Mouse (Mus musculus) limb, embryonic 12.5 days (tissue): ENCODE data around the gene Usp6nl. TPM values are rescaled to one million over a fixed set of nuclear protein-coding genes. Genes with fewer than 3 reads are reported as not detected.

ENCODE experiments used
- ATAC-seq: fragments of 200-750 bp; cut with Nextera tagmentation; 2 replicates; pipeline ENCODE4 v1.8.0; 2017; ENCODE audit warnings: low read depth, moderate TSS enrichment; ENCODE audit not compliant: insufficient number of reproducible peaks, insufficient read depth, low FRiP score, low TSS enrichment
- H3K27ac ChIP-seq: fragments of 300-500 bp; sonication (generic); 2 replicates; pipeline ENCODE4 v1.5.1; 2016; ENCODE audit warnings: mild to moderate bottlenecking, moderate library complexity
- H3K27me3 ChIP-seq: fragments of 300-500 bp; sonication (generic); 2 replicates; pipeline ENCODE4 v1.6.1; 2016; ENCODE audit warnings: mild to moderate bottlenecking, moderate library complexity
- H3K36me3 ChIP-seq: fragments of 300-500 bp; sonication (generic); 2 replicates; pipeline ENCODE4 v1.6.1; 2016; ENCODE audit warnings: mild to moderate bottlenecking, moderate library complexity
- H3K4me1 ChIP-seq: fragments of 300-500 bp; sonication (generic); replicated peaks from 2 replicates; pipeline ENCODE4 v1.6.1; 2016
- H3K4me2 ChIP-seq: fragments of 300-500 bp; sonication (generic); 2 replicates; pipeline ENCODE4 v1.6.1; 2016; ENCODE audit warnings: mild to moderate bottlenecking, moderate library complexity
- H3K4me3 ChIP-seq: fragments of 300-500 bp; sonication (generic); replicated peaks from 2 replicates; pipeline ENCODE4 v1.5.1; 2016; ENCODE audit warnings: mild to moderate bottlenecking
- H3K9ac ChIP-seq: fragments of 300-500 bp; sonication (generic); replicated peaks from 2 replicates; pipeline ENCODE4 v1.6.1; 2016; ENCODE audit warnings: mild to moderate bottlenecking, moderate library complexity
- H3K9me3 ChIP-seq: fragments of 300-500 bp; sonication (generic); 2 replicates; pipeline ENCODE4 v1.6.1; 2016; ENCODE audit warnings: mild to moderate bottlenecking, moderate library complexity
- WGBS: fragments of 180-500 bp; shearing (Covaris S2); methylation state at CpG from one replicate; pipeline ENCODE4 v1.1.7; 2016; 5-methylcytosine and 5-hydroxymethylcytosine counted together
- polyA plus RNA-seq: library from polyadenylated mRNA; unstranded; fragments of >200 nt; fragmentation: Nextera tagmentation; extraction: Ambion mirVana; gene quantifications from 2 replicates; pipeline ENCODE4 v1.2.1, GENCODE M21; 2016

The Usp6nl gene
- polyA plus RNA-seq, 1 experiment from 2014 or later, result 16.1 TPM

DNA sequence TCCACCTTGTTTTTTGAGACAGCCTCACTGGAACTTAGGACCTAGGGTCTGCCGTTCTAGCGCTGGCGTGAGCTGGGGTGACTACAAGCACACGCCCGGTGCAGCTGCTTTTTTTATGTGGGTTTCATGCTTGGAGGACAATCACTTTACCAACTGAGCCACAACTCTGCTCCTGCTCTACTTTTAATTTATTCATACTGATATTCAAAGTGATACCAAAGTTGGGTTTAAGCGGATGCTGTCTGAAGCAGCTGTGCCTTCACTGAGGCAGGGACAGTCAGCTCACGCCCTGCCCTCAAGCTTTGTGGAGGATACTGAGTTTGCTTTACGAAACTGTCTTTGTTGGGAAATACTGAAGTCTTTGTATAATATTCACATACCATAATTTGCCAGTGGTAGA, 53.6 kb downstream of the Usp6nl start:
- Histone ChIP-seq H3K9ac (no peak overlapping the region), H3K9me3 (no peaks in the 10 kb centered on the region), H3K4me1 (peaks cover 22% of the 10 kb centered on the region), H3K27me3 (no peaks in the 10 kb centered on the region), H3K4me2 (no peak overlapping the region), H3K36me3 (no peaks in the 10 kb centered on the region), H3K27ac (no peak overlapping the region), H3K4me3 (no peak overlapping the region)
- WGBS, result 85% methylated on average over 8 of the region's 8 CpGs
- ATAC-seq, result no peak

DNA sequence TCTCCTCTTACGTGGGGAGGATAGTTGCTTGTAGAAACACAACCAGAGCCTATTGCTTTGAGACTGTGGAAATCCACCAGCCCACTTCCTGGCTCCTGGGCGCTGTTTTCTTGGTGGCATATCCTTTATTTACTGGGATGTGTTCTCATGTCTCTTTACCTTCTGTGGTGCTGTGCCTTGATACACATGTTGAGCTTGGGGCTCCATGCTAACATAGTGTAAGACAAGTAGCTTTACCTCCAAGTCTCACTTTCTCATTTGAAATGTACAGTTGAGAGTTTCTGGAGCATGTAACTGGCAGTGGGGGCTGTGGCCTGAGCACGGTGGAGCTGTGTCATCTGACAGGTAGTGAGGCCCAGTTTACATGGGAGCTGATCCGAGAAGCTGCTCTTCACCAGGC, 54.5 kb downstream of the Usp6nl start:
- Histone ChIP-seq H3K27me3 (no peaks in the 10 kb centered on the region), H3K4me1 (peaks cover 13% of the 10 kb centered on the region), H3K4me3 (no peak overlapping the region), H3K9me3 (no peaks in the 10 kb centered on the region), H3K9ac (no peak overlapping the region), H3K4me2 (no peak overlapping the region), H3K36me3 (no peaks in the 10 kb centered on the region), H3K27ac (no peak overlapping the region)
- no peak for ATAC-seq
- WGBS, result 82% methylated on average over 4 of the region's 4 CpGs

DNA sequence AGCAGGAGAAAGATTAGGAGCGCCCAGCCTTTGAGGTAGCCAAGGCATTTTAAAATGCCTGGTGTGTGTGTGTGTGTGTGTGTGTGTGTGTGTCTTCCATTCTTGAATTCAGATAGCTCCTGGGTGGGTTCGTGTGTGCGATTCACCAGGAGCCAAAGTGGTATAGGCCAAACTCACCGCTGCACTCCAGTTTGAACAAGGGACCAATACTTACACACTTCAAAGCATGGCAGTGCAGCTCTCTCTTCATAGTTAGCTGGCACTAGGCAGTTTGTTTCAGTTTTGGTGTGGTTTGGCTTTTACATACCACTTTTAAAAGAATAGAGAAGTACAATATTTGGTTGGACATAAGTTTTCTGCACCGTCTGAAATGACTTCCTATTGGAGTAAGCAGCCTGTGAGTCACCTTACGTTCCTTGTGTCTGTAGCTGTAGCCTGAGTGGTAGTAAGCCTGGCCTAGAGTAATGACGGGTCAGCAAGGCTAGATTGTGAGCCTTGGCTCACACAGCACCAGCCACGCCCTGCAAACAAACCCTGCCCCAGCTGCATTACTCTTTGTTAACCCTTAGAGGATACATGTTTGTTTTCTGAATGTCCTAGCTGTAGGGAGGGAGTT, 56.2 kb downstream of the Usp6nl start:
- no peak for ATAC-seq
- H3K4me2 ChIP-seq, result no peak overlapping the region
- H3K36me3 ChIP-seq, result no peaks in the 10 kb centered on the region
- peaks cover 12% of the 10 kb centered on the region for H3K4me1 ChIP-seq
- no peak overlapping the region for H3K4me3 ChIP-seq
- H3K9me3 ChIP-seq, result no peaks in the 10 kb centered on the region
- WGBS, result 70% methylated on average over 8 of the region's 8 CpGs
- H3K9ac ChIP-seq, result no peak overlapping the region
- H3K27ac ChIP-seq, result no peak overlapping the region
- no peaks in the 10 kb centered on the region for H3K27me3 ChIP-seq

DNA sequence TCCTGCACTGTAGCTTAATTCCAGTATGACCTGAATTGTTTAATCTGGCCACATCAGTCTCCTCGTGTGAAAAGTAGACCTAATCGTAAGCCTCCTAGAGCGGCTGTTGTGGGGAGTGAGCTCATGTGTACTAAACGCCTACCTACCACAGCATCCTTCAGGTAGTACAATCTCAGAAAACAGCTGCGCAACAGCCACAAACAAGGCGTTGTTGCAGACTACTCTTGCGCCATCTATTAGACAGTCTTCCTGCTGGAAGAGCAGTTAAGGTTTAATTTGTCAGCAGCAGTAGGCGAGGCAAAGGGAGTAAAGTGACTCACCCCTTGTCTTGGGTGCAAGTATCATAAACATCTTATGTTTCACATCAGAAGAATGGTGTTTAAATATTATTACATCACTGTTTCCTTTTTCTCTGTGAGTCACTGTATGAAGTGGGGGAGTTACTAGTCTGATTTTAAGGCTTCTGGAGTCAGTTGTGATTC, 57.3 kb downstream of the Usp6nl start:
- WGBS, result 84% methylated on average over 8 of the region's 8 CpGs
- no peaks in the 10 kb centered on the region for H3K27me3 ChIP-seq
- no peak for ATAC-seq
- no peaks in the 10 kb centered on the region for H3K9me3 ChIP-seq
- no peak overlapping the region for H3K9ac ChIP-seq
- no peaks in the 10 kb centered on the region for H3K36me3 ChIP-seq
- no peak overlapping the region for H3K27ac ChIP-seq
- H3K4me1 ChIP-seq, result peaks cover 12% of the 10 kb centered on the region
- no peak overlapping the region for H3K4me3 ChIP-seq
- H3K4me2 ChIP-seq, result no peak overlapping the region

DNA sequence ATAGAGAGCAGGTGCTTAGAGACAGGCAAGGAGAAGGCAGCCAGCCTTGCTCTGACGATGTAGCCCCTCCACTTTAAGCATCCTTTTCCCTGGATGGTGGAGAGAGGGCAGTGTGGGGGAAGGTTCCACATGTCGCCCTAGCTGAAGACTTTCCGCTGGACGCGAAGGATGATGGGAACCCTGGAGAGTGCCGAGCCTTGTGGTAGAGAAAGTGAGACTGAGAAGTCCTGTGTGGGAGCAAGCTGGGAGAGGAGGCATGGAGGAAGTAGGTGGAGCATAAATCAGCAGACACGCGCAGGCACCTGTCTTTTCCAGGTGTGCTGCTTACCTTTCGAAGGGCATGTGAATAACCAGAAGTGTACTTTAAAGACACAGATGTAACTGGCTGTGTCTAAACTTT, 57.9 kb downstream of the Usp6nl start:
- peaks cover 12% of the 10 kb centered on the region for H3K4me1 ChIP-seq
- WGBS, result 78% methylated on average over 9 of the region's 9 CpGs
- H3K4me2 ChIP-seq, result no peak overlapping the region
- no peaks in the 10 kb centered on the region for H3K9me3 ChIP-seq
- H3K9ac ChIP-seq, result no peak overlapping the region
- no peaks in the 10 kb centered on the region for H3K27me3 ChIP-seq
- ATAC-seq, result no peak
- H3K36me3 ChIP-seq, result no peaks in the 10 kb centered on the region
- H3K27ac ChIP-seq, result no peak overlapping the region
- H3K4me3 ChIP-seq, result no peak overlapping the region

DNA sequence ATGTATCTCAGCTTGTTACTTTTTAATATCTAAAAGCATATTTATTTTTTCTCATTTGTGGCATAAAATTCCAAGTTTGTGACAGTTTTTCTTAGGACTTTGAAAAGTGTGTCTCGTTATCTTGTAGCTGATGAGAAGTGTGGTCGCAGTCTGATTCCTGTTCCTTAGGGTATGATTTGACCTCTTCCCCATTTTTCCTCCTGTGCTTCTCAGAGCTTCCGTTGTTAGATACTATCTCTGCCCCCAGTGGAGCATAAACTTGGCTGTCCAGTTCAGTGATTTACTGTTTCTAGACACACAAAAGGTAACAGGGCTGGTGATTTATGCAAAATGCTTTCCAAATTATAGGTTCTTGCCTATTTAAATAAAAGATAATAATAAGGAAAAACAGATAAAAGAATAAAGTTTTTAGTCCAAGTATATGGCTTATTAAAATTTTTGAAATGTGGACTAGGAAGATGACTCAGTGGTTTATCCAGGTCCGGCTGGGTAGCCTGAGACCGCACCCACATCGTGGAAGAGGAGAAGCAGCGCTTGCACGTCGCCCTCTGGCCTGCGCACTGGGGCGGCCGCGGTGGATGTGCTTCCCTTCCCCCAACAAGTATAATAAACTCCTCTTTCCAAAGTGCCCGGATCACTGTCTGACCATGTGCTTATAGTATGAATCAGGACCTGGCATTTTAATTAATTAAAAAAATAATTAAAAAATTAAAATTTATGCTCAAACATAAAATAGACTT, 62.1 kb downstream of the Usp6nl start:
- H3K4me2 ChIP-seq, result no peak overlapping the region
- no peak for ATAC-seq
- WGBS, result 86% methylated on average over 14 of the region's 14 CpGs
- H3K27me3 ChIP-seq, result no peaks in the 10 kb centered on the region
- no peaks in the 10 kb centered on the region for H3K9me3 ChIP-seq
- no peak overlapping the region for H3K9ac ChIP-seq
- 0 out of 2 replicates have a peak, but pooled peaks cover 4% of the 10 kb centered on the region for H3K4me1 ChIP-seq
- no peak overlapping the region for H3K27ac ChIP-seq
- H3K4me3 ChIP-seq, result no peak overlapping the region
- H3K36me3 ChIP-seq, result no peaks in the 10 kb centered on the region

DNA sequence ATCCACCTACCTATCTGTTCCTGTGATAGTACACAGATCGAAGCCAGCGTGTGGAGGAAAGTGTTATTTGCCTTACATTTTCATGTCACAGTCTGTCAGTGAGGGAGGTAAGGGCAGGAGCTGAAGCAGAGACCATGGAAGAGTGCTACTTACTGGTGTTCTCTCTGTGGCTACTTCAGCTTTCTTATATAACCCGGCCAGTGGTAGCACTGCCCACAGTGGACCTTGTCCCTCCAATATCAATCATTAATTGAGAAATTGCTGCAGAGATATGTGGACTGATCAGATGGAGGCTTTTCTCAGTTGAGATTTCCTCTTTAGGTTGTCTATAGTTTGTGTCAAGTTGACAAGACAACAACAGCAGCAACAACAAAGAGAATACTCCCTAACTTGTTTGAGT, 66.7 kb downstream of the Usp6nl start:
- Histone ChIP-seq H3K4me2 (no peak overlapping the region), H3K4me1 (0 out of 2 replicates have a peak, but pooled peaks cover 4% of the 10 kb centered on the region), H3K9ac (no peak overlapping the region), H3K27ac (no peak overlapping the region), H3K9me3 (no peaks in the 10 kb centered on the region), H3K4me3 (no peak overlapping the region), H3K27me3 (no peaks in the 10 kb centered on the region), H3K36me3 (peaks cover 5% of the 10 kb centered on the region; the same call in 1 of the 2 replicates)
- WGBS, result 91% methylated on average over 3 of the region's 3 CpGs
- no peak for ATAC-seq

DNA sequence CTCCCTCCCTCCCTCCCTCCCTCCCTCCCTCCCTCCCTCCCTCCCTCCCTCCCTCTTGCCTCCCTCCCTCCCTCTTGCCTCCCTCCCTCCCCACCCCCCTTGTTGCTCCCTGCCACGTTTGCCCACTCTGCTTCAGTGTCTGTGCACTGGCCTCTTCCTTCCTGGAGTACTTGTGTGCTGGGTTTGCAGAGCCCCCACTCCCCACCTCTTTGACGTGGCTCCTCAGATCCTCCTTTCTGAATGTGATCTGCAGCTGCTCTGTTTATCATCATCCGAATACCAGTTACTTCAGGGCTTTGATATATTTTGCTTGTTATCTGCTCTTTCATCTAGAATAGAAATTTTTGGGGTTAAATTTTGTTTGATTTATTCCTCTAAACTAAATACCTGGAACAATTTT, 68.8 kb downstream of the Usp6nl start:
- no peak overlapping the region for H3K9ac ChIP-seq
- H3K4me3 ChIP-seq, result no peak overlapping the region
- no peak overlapping the region for H3K27ac ChIP-seq
- H3K36me3 ChIP-seq, result peaks cover 15% of the 10 kb centered on the region; the same call in 1 of the 2 replicates
- no peak overlapping the region for H3K4me2 ChIP-seq
- WGBS, result 55% methylated on average over 3 of the region's 3 CpGs
- H3K4me1 ChIP-seq, result 0 out of 2 replicates have a peak, but pooled peaks cover 4% of the 10 kb centered on the region
- H3K27me3 ChIP-seq, result no peaks in the 10 kb centered on the region
- no peaks in the 10 kb centered on the region for H3K9me3 ChIP-seq
- ATAC-seq, result no peak

DNA sequence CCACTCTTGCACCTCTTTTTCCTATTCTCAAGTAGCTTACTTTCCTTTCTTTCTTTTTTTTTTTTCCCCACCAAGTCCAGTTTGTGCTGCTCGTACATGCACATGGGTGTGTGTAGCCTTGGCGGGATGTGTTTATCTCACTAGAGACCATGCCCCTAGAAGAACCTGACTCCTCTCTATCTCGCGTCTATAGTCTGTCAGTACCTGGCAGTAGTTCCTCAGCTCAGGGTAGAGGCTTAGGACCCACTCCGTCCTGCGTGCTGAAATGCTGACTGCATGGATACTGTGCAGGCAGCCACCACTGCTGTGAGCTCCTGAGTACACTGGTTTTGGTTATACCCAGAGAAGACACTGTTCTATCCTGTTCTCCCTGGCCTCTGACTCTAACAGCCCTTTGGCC, 69.5 kb downstream of the Usp6nl start:
- Histone ChIP-seq H3K4me2 (no peak overlapping the region), H3K9ac (no peak overlapping the region), H3K4me3 (no peak overlapping the region), H3K27me3 (no peaks in the 10 kb centered on the region), H3K27ac (no peak overlapping the region), H3K9me3 (no peaks in the 10 kb centered on the region), H3K36me3 (peaks cover 16% of the 10 kb centered on the region; the same call in 1 of the 2 replicates), H3K4me1 (0 out of 2 replicates have a peak, but pooled peaks cover 4% of the 10 kb centered on the region)
- no peak for ATAC-seq
- 92% methylated on average over 6 of the region's 6 CpGs for WGBS

DNA sequence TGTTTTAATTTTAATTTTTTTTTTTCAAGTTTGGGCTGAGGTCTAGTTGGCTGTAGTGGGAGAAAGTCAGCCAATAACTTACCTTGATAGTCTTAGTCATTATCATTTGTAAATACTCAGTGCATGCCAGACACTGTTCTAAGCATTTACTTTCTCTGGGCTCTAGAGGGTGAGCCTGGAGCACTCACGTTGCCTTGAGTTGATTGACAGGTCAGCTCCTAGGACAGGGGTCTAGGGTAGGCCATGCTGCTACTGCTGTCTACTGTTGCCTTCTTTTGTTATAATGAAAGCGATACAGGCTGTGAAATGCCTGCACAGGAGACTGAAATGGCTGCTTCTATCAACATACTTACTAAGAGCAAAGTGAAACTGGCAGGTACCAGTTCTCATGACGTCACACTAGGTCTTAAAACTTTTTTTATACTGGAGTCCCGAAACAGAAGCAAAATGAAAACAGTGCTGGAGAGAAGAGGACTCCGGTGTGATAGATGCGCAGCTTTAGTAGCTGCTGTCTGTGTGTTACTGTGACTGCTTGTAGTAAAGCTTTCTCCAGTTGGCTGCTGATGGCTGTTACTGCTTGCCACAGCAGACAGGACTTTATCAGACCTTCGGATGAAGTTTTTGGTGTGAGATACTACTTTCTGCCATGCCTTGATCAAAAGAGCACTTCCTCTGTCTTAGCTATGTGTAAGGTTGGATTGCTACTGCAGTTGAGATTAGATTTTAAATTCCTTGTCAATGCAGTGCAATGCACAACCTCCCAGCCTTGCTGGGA, 73.6 kb downstream of the Usp6nl start:
- no peaks in the 10 kb centered on the region for H3K27me3 ChIP-seq
- H3K9me3 ChIP-seq, result no peaks in the 10 kb centered on the region
- 81% methylated on average over 7 of the region's 7 CpGs for WGBS
- H3K4me3 ChIP-seq, result no peak overlapping the region
- H3K27ac ChIP-seq, result no peak overlapping the region
- H3K9ac ChIP-seq, result no peak overlapping the region
- ATAC-seq, result no peak
- peaks cover 22% of the 10 kb centered on the region; the same call in 1 of the 2 replicates for H3K36me3 ChIP-seq
- no peaks in the 10 kb centered on the region for H3K4me1 ChIP-seq
- no peak overlapping the region for H3K4me2 ChIP-seq

DNA sequence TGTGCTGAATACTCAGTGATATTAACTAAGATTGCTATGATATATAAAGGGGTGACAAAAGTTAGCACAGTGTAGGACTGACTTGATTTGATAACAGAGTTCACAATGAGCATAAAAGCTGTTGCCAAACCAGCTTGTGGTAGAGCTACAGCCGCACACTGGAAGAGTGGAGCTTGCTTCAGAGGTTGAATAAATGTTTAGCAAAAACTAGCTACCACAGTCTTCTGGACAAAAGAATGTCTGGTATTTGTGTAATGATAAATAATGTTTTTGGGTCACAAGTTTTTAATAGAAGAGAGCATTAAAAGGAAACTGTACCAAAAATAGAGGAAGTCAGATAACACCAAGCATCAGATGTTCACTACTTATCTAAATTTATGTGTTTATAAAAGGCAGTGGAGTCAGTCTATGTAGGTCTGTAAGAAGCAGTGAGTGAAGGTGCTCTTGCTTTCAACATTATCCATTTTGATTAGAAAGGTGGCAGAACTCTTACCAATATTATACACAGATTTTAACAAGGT, 74.2 kb downstream of the Usp6nl start:
- no peak for ATAC-seq
- WGBS, result 90% methylated on average over 1 of the region's 1 CpGs
- H3K4me1 ChIP-seq, result no peaks in the 10 kb centered on the region
- no peak overlapping the region for H3K27ac ChIP-seq
- no peaks in the 10 kb centered on the region for H3K9me3 ChIP-seq
- H3K27me3 ChIP-seq, result no peaks in the 10 kb centered on the region
- peaks cover 22% of the 10 kb centered on the region; the same call in 1 of the 2 replicates for H3K36me3 ChIP-seq
- no peak overlapping the region for H3K4me2 ChIP-seq
- no peak overlapping the region for H3K9ac ChIP-seq
- H3K4me3 ChIP-seq, result no peak overlapping the region
